Comparison of ENCODE assay signal across 11 mouse cellular contexts in the genomic region with DNA sequence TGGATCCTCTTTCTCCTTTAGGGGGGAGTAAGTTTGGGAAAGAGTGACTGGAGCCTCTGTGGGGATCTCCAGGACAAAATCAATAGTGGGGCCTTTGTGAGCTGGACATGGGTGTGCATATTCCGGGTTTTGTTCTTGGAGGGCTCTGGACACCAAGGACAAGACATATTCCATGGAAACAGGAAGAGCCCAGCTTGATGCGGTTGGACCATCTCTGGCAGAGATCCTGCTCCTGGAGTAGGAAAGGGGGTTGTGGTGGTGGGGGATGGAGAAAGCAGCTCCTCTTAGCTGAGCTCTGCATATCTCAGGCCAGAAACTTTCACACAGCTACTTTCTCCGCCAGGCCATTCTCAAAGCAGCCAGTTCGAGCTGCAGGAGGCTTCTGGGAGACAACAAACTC. TPM values are rescaled to one million over a fixed set of nuclear protein-coding genes. Genes with fewer than 3 reads are reported as not detected.
A peak's percentile ranks its signal among the peaks of the same experiment; 100 is the strongest.
DNase-seq lines count a peak whose midpoint lies in the region; ATAC-seq and TF ChIP-seq lines count a peak whose summit lies in the region.
"Had no signal": no experiment of that assay in that cellular context is flagged by ENCODE, and none has a peak within 500 bp of the region (broad histone marks: within the 10 kb centered on the region; RNA-seq: fewer than 3 reads in every experiment).

No protein-coding gene starts in this region.

- no peak for TF ChIP-seq CTCF in lung, adult 2 months (IDR thresholded peaks at IDR 0.05; ENCODE audit: insufficient read depth, low read length)

- WGBS in hindbrain, embryonic 10.5 days, result 63% methylated on average over 4 of the region's 4 CpGs
- WGBS in hindbrain, embryonic 12.5 days, result 62% methylated on average over 4 of the region's 4 CpGs
- WGBS in embryonic facial prominence, embryonic 10.5 days, result 65% methylated on average over 4 of the region's 4 CpGs
- WGBS in lung, adult 2 months, result 39% methylated on average over 4 of the region's 4 CpGs

- TF ChIP-seq POLR2A in lung, adult 2 months (IDR thresholded peaks at IDR 0.05; ENCODE audit: borderline replicate concordance, extremely low read depth, low read depth, low read length), result 0 out of 2 replicates have a peak, but pooled peaks have one; percentile 4

- H3K4me1 ChIP-seq in hindbrain, embryonic 10.5 days (replicated peaks), result peaks cover 8% of the 10 kb centered on the region
- no peaks in the 10 kb centered on the region for H3K4me1 ChIP-seq in hindbrain, embryonic 12.5 days
- peaks cover 7% of the 10 kb centered on the region for H3K4me1 ChIP-seq in brown adipose tissue, adult 24 weeks (ENCODE audit: control insufficient read depth, insufficient read depth, insufficient read length, low read length)
- peaks cover 10% of the 10 kb centered on the region for H3K4me1 ChIP-seq in embryonic facial prominence, embryonic 10.5 days
- no peaks in the 10 kb centered on the region for H3K4me1 ChIP-seq in lung, adult 2 months (ENCODE audit: control insufficient read depth, insufficient read depth, low read length)
- H3K4me1 ChIP-seq: limb, embryonic 12.5 days had no signal

- no peaks in the 10 kb centered on the region for H3K27me3 ChIP-seq in hindbrain, embryonic 10.5 days (ENCODE audit: insufficient read depth, poor library complexity, severe bottlenecking)
- H3K27me3 ChIP-seq in hindbrain, embryonic 12.5 days, result no peaks in the 10 kb centered on the region
- no peaks in the 10 kb centered on the region for H3K27me3 ChIP-seq in embryonic facial prominence, embryonic 10.5 days (replicated peaks; ENCODE audit: low read depth, poor library complexity, severe bottlenecking)

- H3K9me3 ChIP-seq in hindbrain, embryonic 10.5 days, result no peaks in the 10 kb centered on the region
- no peaks in the 10 kb centered on the region for H3K9me3 ChIP-seq in hindbrain, embryonic 12.5 days (replicated peaks)
- no peaks in the 10 kb centered on the region for H3K9me3 ChIP-seq in embryonic facial prominence, embryonic 10.5 days
- H3K9me3 ChIP-seq: limb, embryonic 12.5 days had no signal

- H3K4me3 ChIP-seq in hindbrain, embryonic 10.5 days, result peak overlapping the region; percentile 9; the same call in 1 of the 2 replicates
- H3K4me3 ChIP-seq in hindbrain, embryonic 12.5 days, result no peak overlapping the region
- H3K4me3 ChIP-seq in brown adipose tissue, adult 24 weeks (ENCODE audit: insufficient read depth, low read depth, low read length), result peak overlapping the region; percentile 73
- peak overlapping the region; percentile 36; the same call in 1 of the 2 replicates for H3K4me3 ChIP-seq in embryonic facial prominence, embryonic 10.5 days
- H3K4me3 ChIP-seq in lung, adult 2 months (replicated peaks; ENCODE audit: extremely low read depth, low read depth, low read length), result peak overlapping the region; percentile 50
- H3K4me3 ChIP-seq: limb, embryonic 12.5 days had no signal

- ATAC-seq in hindbrain, embryonic 12.5 days (ENCODE audit: low FRiP score), result no peak
- ATAC-seq in erythroblast, adult 5-6 weeks (replicated peaks; ENCODE audit: low FRiP score, poor library complexity, severe bottlenecking), result no peak

- H3K9ac ChIP-seq in hindbrain, embryonic 12.5 days, result no peak overlapping the region
- H3K9ac ChIP-seq: limb, embryonic 12.5 days had no signal

- H3K36me3 ChIP-seq in hindbrain, embryonic 10.5 days, result no peaks in the 10 kb centered on the region
- H3K36me3 ChIP-seq in hindbrain, embryonic 12.5 days, result no peaks in the 10 kb centered on the region
- no peaks in the 10 kb centered on the region for H3K36me3 ChIP-seq in embryonic facial prominence, embryonic 10.5 days (replicated peaks)
- H3K36me3 ChIP-seq: limb, embryonic 12.5 days had no signal

- no peak overlapping the region for H3K27ac ChIP-seq in hindbrain, embryonic 10.5 days
- H3K27ac ChIP-seq in hindbrain, embryonic 12.5 days, result no peak overlapping the region
- peak overlapping the region; percentile 94 for H3K27ac ChIP-seq in brown adipose tissue, adult 24 weeks (replicated peaks; ENCODE audit: low read depth, low read length)
- H3K27ac ChIP-seq in embryonic facial prominence, embryonic 10.5 days (replicated peaks), result no peak overlapping the region
- H3K27ac ChIP-seq: limb, embryonic 12.5 days had no signal

- H3K4me2 ChIP-seq in hindbrain, embryonic 12.5 days (replicated peaks), result no peak overlapping the region
- H3K4me2 ChIP-seq: limb, embryonic 12.5 days had no signal

- no peak for DNase-seq in hindbrain, embryonic 10.5 days (ENCODE audit: low spot score)
- DNase-seq in embryonic facial prominence, embryonic 10.5 days (ENCODE audit: low spot score), result no peak
- DNase-seq in lung, adult 2 months, result no peak
- no peak for DNase-seq in urinary bladder, postnatal 36 days (ENCODE audit: low spot score in 2 of 2)
- DNase-seq: adrenal gland, postnatal 10 days had no signal

RNA-seq across cellular contexts. Expression of gene Aplnr, which starts 3.4 kb away (rescaled TPM):
- 38.9 and 41.7 TPM in 2 replicates for polyA plus RNA-seq in hindbrain, embryonic 10.5 days (2016; fragmentation: Nextera tagmentation; extraction: Ambion mirVana)
- polyA plus RNA-seq in hindbrain, embryonic 12.5 days (2016; fragmentation: Nextera tagmentation; extraction: Ambion mirVana), result 41.5 and 48.4 TPM in 2 replicates
- 6.1 and 16.7 TPM in 2 replicates for polyA plus RNA-seq in brown adipose tissue, adult 24 weeks (2012; ENCODE audit: insufficient read depth, insufficient read length, missing spikeins)
- 40.2 and 42.2 TPM in 2 replicates for polyA plus RNA-seq in embryonic facial prominence, embryonic 10.5 days (2016; fragmentation: Nextera tagmentation; extraction: Ambion mirVana)
- polyA plus RNA-seq in lung, adult 2 months (2012; rRNA removed), result 62.0 and 66.0 TPM in 2 replicates
- 0.63 TPM in 1 of 2 replicates, not detected in the other for total RNA-seq in erythroblast, adult 5-6 weeks (2015; ENCODE audit: low replicate concordance)
- 0.34 and 0.70 TPM in 2 replicates for total RNA-seq in erythroblast, adult 5-6 weeks (2017; ENCODE audit: low replicate concordance)
- total RNA-seq: monocyte, adult 5-6 weeks had no signal

RNA-seq across cellular contexts. Expression of gene Lrrc55, which starts 57.6 kb away (rescaled TPM):
- 0.48 and 0.92 TPM in 2 replicates for polyA plus RNA-seq in hindbrain, embryonic 10.5 days (2016; fragmentation: Nextera tagmentation; extraction: Ambion mirVana)
- polyA plus RNA-seq in hindbrain, embryonic 12.5 days (2016; fragmentation: Nextera tagmentation; extraction: Ambion mirVana), result 3.1 TPM in 2 replicates
- 0.38 and 0.79 TPM in 2 replicates for polyA plus RNA-seq in brown adipose tissue, adult 24 weeks (2012; ENCODE audit: insufficient read depth, insufficient read length, missing spikeins)
- polyA plus RNA-seq in embryonic facial prominence, embryonic 10.5 days (2016; fragmentation: Nextera tagmentation; extraction: Ambion mirVana), result 0.32 and 0.60 TPM in 2 replicates
- polyA plus RNA-seq in lung, adult 2 months (2012; rRNA removed), result 0.14 and 0.21 TPM in 2 replicates
- total RNA-seq in erythroblast, adult 5-6 weeks (2015; ENCODE audit: low replicate concordance), result not detected in 2 replicates
- 0.28 TPM in 1 of 2 replicates, not detected in the other for total RNA-seq in erythroblast, adult 5-6 weeks (2017; ENCODE audit: low replicate concordance)
- total RNA-seq: megakaryocyte progenitor cell, adult 5-6 weeks; monocyte, adult 5-6 weeks had no signal
